Mouse (Mus musculus) megakaryocyte progenitor cell, adult 5-6 weeks (primary cell): Measurements from ENCODE around the gene Hmmr. TPM values are rescaled to one million over a fixed set of nuclear protein-coding genes. Genes with fewer than 3 reads are reported as not detected.

Experiments
- ATAC-seq: replicated peaks from 2 replicates; pipeline ENCODE4 v1.8.0; 2016; ENCODE audit warnings: mild to moderate bottlenecking, moderate TSS enrichment, inconsistent platforms; ENCODE audit not compliant: poor library complexity
- total RNA-seq, 2 experiments: library from RNA; stranded (forward) in 1 of 2; stranded (reverse) in 1 of 2; fragments of 157-497, 149-512 nt in 1 of 2; fragments of 200-1000 nt in 1 of 2; gene quantifications; 2 replicates each; pipeline versions ENCODE4 v1.2.3 to v1.2.4; 2015 to 2017

Hmmr gene
- total RNA-seq, 2 experiments from 2014 or later, result 78.8 to 88.2 TPM

DNA sequence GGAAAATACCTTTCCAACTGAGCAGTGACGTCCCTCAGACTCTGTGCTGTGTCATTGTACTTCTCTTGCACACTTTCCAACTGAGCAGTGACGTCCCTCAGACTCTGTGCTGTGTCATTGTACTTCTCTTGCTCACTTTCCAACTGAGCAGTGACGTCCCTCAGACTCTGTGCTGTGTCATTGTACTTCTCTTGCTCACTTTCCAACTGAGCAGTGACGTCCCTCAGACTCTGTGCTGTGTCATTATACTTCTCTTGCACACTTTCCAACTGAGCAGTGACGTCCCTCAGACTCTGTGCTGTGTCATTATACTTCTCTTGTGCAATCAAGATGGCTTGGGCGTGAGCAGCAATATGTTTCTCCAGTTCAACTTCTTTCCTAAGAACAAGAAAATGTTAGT is 23.3 kb downstream of the Hmmr start:
- peak; percentile 86 for ATAC-seq

DNA sequence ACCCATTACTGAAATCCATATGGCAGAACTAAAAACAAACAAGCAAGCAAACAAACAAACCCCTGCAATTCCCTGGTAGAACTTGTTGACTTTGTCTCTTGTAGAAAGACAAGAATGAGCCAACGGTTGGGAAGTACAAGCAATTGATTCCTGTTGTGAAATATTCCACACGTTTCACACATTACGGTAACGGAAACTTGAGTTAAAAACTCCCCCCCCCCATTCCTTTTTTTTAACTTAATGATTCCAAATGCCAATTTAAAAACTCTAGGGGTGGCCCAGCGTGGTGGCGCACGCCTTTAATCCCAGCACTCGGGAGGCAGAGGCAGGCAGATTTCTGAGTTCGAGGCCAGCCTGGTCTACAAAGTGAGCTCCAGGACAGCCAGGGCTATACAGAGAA is 38.1 kb downstream of the Hmmr start, which contains the start of gene Mat2b:
Gene Mat2b, minus strand, starts transcription at position 101 of the 400 bp plus-strand sequence.
- no peak; the same call in 1 of the 2 replicates for ATAC-seq

DNA sequence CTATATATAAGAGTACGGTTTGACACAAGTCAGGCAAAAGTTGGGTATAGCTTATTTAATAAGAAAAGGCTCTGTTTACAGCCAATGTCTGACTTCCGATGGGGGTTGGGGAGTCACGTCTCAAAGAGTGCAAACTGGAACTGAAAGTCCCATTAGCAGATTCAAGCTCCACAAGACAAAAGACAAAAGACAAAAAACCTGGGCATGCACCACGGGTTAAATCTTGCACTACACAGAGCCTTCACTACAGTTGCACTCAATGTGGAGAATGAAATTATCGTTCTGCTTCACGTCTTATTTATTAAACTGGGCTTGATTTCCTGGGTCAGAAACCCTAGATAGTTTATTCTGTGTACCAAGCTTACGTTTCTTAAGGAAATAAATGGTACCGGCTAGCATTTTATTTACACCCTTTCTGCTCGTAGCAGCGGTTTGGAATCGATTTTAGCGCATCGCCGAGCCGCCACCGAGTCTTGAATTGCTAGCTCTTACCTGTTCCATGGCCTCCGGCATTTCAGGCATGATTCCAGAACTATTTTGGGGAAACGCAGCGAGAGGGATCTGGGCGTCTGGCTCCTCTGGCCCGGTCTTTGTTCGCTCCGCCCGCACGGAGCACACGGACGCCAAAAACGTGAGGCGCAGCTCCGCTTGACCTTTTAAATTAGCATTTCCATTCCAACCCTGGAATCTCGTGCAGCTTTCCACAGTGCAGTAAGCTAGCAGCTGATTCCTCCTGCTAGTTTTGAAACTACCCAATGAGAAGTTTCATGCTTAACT is 38.7 kb downstream of the Hmmr start:
- peak; percentile 24 for ATAC-seq

DNA sequence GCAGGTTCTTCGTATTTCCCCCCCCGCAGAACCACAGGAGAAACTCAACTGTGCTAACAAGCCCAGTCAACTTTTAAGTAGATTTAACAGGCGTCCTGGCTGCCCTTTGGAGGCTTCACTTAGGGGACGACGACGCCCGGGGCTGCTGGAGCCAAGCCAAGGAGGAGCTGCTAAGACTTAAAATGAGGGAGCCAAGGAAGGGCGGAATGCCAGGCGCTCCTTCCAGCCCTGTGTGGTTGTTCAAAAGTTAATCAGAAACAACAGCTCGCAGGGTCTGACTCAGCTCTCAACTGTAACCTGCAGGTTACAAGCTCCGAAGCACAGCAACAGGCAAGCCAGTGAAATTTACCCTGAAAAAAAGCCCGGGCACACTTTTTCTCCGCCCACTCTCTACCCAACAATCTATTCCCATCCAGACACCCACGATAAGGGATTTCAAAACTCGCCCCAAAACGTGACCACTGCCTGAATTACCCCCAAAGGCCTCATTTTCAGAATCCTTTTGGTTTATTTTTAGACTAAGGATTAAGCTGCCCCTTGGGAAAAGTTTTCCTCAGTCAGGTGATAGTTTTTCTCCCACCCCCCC is 39.8 kb downstream of the Hmmr start:
- ATAC-seq, result peak; percentile 51

DNA sequence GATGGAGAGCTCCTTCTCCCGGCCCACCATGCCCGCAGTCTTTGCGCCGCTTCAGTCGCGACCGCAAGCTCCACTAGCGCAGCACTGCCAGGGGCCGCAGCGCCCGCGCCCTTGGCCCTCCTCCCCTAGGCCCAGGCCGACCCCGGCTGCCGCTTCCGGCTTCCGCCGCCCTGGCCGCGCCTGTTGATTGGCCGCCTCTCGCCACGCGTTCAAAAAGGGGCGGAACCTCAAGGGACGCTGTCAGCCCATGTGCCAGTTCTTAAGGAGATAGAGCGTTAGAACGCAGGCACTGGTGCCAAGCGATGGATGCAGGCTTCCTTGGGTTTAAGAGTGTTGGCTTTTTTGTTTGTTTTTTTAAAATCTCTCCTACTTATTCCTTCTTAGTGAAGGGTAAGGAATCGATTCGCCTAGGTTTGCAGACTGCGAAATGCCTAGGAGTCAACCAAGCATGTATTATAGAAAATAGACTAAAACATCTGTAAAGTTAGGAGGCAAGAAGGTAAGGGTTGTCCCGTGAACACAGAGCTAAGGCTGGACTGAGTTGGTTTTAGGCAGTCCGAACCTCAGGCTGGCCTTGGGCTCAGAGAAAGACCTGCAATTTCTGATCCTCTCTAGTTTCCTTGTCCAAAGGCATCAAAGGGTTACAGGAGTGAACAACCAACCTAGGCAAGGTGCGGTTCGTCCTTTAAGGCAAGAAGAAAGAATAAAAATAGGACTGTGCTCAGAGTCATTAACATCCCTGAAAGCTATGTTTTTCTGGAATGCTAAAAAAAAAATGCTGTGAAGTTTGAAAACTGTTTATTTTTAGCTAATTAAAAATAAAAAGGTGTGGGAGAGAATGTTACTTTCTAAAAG is 40.5 kb downstream of the Hmmr start:
- ATAC-seq, result peak; percentile 73

DNA sequence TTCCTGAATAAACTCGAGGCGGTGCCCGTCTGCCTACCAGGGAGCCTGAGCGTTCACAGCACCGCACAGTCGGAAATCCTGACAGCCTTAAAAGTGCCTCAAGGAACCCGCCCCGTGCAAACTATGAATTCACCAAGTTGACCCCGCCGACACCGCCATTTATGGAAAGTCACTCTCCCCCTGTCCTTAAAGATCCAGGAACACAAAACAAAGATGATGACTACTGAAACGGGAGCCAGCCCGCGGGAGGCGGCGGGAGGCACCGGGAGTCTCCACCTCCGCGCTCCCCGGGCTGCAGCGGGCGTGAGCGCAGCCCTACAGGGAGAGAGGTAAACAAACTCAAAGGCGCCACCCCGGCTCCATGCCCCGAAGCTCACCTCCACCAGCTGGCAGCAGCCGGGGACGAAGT is 41.1 kb downstream of the Hmmr start:
- no peak for ATAC-seq

DNA sequence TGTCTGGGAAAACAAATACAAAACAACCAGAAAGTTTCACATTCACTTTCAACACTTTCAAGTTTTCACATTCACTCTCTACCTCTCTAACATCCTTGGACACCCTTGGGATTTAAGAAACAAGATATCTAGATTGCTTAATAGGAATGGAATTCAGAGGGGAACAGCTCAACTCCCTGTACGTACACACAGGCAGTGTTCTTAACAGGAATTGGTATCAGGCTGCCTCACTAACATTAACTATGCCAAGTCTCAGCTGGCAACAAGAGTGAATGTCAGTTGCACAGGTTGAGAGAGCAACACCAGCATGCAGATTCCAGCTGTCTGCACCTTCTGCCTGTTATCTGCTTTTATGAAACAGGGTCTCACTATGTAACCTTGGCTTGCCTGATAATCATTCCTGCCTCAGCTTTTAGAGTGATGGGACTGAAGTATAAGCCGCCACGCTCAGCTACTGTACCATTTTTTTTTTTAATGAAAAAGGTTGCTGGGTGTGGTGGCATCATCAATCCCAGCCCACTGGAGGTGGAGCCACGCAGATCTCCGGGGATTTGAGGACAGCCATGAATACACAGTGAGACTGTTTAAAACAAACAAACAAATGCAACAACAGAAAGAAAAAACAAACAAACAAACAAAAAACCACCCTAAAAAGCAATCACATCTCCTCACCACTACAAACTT is 42.6 kb downstream of the Hmmr start:
- no peak for ATAC-seq

DNA sequence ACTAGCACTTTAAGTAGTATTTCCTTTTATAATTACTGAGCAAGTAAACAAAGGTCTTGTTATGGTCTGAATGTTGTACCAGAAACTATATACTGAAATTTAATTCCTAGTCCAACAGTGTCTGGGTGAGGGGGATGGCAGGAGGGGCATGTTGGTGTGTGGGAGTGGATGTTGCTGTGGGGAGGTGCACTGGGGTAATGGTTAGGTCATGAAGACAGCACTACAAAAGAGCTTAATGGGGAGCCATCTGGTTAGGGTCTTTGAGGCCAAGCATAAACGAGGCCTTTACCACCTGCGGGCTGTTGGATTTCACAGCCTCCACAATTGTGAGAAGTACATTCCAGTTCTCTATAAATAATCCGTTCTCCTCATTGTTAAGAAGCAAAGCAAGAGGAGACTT is 49.9 kb downstream of the Hmmr start:
- ATAC-seq, result no peak

DNA sequence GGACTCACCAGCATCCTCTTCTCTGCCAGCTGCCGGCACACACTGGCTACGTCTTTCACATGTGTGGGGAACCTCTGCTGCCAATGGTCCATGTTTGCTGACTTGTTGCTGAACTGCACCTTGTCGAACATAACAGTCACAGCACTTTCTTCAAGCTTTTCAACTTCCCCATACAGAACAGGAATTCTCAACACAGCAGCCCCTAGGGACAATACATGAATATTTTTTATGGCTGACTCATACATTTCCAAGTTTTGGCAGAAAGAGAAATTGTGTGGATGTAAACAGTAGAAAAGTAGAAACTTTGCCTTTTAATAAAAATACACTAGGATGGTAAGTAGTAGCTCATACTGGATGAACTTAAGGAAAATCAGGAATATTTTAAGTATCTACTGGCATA is 50.8 kb downstream of the Hmmr start:
- ATAC-seq, result no peak

DNA sequence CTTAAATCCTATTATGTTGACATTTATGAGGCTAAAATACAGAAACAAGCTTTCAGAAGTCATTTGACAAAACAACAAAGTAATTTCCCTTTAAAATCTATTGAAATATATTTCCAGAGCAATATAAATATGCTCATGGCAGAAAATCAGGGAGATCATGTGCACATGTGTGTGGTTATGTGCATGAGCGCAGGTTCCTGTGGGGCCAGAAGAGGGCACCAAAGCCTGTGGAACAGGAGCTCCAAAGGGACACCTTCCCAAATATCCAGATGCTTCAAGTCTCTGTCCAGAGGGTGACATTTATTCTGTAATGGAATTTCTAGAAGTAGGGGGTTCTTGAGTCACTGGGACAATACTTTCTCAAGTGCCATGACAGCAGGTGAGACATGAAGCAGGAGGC is 56.1 kb downstream of the Hmmr start:
- peak; percentile 73 for ATAC-seq

DNA sequence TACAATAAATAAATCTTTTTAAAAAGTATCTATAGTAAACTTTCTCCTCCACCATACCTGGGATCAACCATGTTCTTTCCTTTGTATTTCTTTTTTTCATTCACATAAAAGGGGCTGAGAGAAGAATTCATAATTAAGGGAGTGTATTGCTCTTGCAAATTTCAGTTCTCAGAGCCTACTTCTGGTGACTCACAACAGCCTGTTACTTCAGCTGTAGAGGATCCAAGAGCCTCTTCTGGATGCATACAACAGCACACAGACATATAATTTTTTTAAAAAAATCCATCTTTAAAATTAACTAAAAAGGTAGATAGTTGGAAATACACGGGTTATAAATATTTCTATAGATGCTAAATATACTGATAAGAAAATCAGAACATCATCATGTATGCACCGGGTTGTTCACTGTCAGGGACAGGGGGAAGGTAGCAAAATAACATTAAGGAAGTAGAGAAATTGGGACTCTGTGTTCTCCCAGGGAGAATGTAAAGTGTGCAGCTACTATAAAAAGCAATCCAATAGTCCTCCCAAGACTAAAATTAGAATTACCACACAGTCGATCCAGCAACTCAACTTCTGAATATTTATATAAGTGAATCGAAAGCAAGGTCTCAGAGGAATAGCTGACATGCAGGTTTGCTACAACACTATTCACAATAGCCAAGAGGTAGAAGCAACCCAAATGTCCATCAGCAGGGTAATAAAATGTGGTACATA is 58.0 kb downstream of the Hmmr start:
- ATAC-seq, result no peak

Other genes starting within 250 kb of the Hmmr start
- gene Mat2b, start 38.2 kb downstream of the Hmmr start, total RNA-seq (2015), result 98.1 and 103 TPM in 2 replicates
- 130 and 141 TPM in 2 replicates for gene Mat2b, start 38.2 kb downstream of the Hmmr start, total RNA-seq (2017)
- 122 and 135 TPM in 2 replicates for gene Nudcd2, start 245 bp upstream of the Hmmr start, total RNA-seq (2015)
- 201 and 209 TPM in 2 replicates for gene Nudcd2, start 245 bp upstream of the Hmmr start, total RNA-seq (2017)
- 81.6 and 91.3 TPM in 2 replicates for gene Ccng1, start 21.9 kb upstream of the Hmmr start, total RNA-seq (2015)
- gene Ccng1, start 21.9 kb upstream of the Hmmr start, total RNA-seq (2017), result 53.9 and 61.4 TPM in 2 replicates